In genomic region chr13:117008021-117009015, GRCm38 (mm10) we compare ENCODE assay signal across 20 mouse cellular contexts. TPM values are rescaled to one million over a fixed set of nuclear protein-coding genes. Genes with fewer than 3 reads are reported as not detected.
A peak's percentile ranks its signal among the peaks of the same experiment; 100 is the strongest.
DNase-seq lines count a peak whose midpoint lies in the region; ATAC-seq and TF ChIP-seq lines count a peak whose summit lies in the region.
"Had no signal": no experiment of that assay in that cellular context is flagged by ENCODE, and none has a peak within 500 bp of the region (broad histone marks: within the 10 kb centered on the region; RNA-seq: fewer than 3 reads in every experiment).

No protein-coding gene starts in this region.

- no peak overlapping the region for H3K27ac ChIP-seq in layer of hippocampus, adult 2 months
- H3K27ac ChIP-seq: embryonic facial prominence, embryonic 13.5 days; forebrain, embryonic 13.5 days; heart, embryonic 13.5 days; hindbrain, embryonic 15.5 days had no signal

- peak; percentile 61 for ATAC-seq in CD4-positive, CD25-positive, alpha-beta regulatory T cell, adult 4 months
- peak; percentile 32 for ATAC-seq in inflammation-experienced regulatory T-cells, adult 6 months
- ATAC-seq: activated CD4-positive, CD25-positive, alpha-beta regulatory T cell, adult 4 months; forebrain, embryonic 13.5 days; forebrain, postnatal 0 days; intestine, postnatal 0 days; Patski had no signal

- H3K4me3 ChIP-seq in layer of hippocampus, adult 2 months: no peak overlapping the region
- H3K4me3 ChIP-seq: embryonic facial prominence, embryonic 13.5 days; forebrain, embryonic 13.5 days; heart, embryonic 13.5 days; hindbrain, embryonic 15.5 days had no signal

- peak; percentile 23 to 28 for DNase-seq in cerebellum, adult 18-20 months
- DNase-seq in cerebellum, postnatal 4 days (ENCODE audit: low spot score in 2 of 2): no peak
- peak; percentile 60 for DNase-seq in cerebellum, adult 9-10 months
- DNase-seq in retina, embryonic 14.5 days (ENCODE audit: low spot score): no peak
- no peak for DNase-seq in kidney, postnatal 25 days
- no peak for DNase-seq in layer of hippocampus, adult 2 months (ENCODE audit: low spot score in 2 of 2)
- DNase-seq: adrenal gland, postnatal 14 days; forebrain, postnatal 0 days; gastrocnemius, postnatal 14 days; heart, postnatal 36 days had no signal

- no peak for TF ChIP-seq CTCF in layer of hippocampus, adult 2 months (conservative IDR thresholded peaks at IDR 0.05)

RNA-seq across cellular contexts. Expression of gene Parp8, which starts 17.0 kb away (rescaled TPM):
- polyA plus RNA-seq in CD4-positive, CD25-positive, alpha-beta regulatory T cell, adult 4 months (2017; shearing (Covaris generic)): 10 to 100 TPM; 16.8 to 25.7 TPM
- polyA plus RNA-seq in inflammation-experienced regulatory T-cells, adult 6 months (2017; shearing (Covaris generic)): 10 to 100 TPM; 12.0 to 28.7 (median 23.7) TPM
- 10 to 100 TPM; 34.6 to 37.6 TPM for total RNA-seq in layer of hippocampus, adult 2 months (2021)
- total RNA-seq: CH12.LX had no signal

Comparison
In these comparisons a context has a peak if more than half of its experiments do, and no peak if none do; other contexts are left out.
1. DNase-seq: peak in cerebellum, adult 18-20 months (2 of 2) and cerebellum, adult 9-10 months (single experiment); none in cerebellum, postnatal 4 days (0 of 2), retina, embryonic 14.5 days (single experiment), kidney, postnatal 25 days (0 of 2) and layer of hippocampus, adult 2 months (0 of 2).